Mouse (Mus musculus) layer of hippocampus, postnatal 36 days (tissue): ENCODE measurements at regions not wholly inside any gene's neighbourhood (a gene's known extent, or its start where the extent isn't known, plus 50 kb on each side); places are given as distances from the start of the nearest gene placed in this dataset.
"Not testable (repeated sequence)": the region's sequence is repeated elsewhere in the genome, so short reads cannot be mapped to it uniquely, and the experiment has no call there.

Experiments used
- DNase-seq, 2 experiments: peaks; one replicate each; pipeline ENCODE4 v3.0.0; 2022

DNA sequence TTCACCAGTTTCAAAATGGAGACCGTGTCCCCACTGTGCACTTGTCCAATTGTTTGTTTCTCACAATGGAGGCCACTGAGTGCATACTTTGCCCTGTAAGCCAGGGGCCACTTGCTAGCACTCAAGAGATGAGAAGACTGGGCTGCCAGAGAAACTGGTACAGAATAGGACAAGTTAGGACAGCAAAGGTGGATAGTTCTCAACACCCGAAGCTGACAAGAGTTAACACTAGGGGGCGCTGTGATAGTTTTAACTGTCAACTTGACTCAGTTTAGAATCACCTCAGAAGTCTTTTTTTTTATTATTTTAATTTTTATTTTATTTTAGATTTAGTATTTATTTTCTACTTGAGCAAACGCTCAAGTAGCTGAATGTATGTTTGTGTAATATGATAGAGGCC, 188.2 kb upstream of the Asap2 start:
- not testable (repeated sequence) for DNase-seq

DNA sequence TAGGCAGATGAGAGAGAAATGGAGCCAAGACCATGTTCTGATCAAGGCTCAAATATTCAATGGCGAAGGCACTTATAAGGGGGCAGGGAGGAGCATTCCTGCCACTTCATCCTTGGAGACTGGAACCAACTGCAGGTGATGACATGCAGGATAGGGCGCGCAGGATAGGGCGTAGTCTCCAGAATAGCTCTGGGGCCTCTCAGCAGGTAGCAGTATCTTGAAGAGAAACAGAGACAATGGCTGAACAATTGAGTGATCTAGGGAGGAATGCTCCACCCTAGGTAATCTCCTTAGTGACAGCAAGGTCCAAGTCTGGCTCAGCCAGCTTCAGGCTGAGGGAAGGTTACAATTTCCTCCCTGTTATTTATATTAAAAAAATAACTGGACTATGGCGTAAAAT, 184.8 kb upstream of the Asap2 start:
- DNase-seq = not testable (repeated sequence)

DNA sequence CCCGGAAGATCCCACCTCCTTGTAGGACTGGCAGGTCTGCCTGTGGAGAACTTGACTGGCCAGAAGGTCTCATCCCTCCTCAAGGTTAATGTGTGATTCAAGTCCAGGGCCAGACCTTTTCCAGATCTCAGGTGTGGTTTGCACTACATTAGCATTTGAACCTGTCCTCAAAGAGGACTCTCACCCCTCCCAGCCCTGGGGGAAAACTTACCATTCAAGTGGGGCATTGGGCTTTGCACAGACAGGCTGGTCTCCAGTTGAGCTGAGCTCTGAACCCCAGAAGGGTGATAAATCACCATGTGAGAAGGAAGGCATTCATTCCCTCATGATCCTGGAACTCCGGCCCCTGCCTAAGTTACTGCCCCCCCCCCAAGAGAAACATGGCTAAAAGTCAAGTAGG, 183.6 kb upstream of the Asap2 start:
- no peak for DNase-seq

DNA sequence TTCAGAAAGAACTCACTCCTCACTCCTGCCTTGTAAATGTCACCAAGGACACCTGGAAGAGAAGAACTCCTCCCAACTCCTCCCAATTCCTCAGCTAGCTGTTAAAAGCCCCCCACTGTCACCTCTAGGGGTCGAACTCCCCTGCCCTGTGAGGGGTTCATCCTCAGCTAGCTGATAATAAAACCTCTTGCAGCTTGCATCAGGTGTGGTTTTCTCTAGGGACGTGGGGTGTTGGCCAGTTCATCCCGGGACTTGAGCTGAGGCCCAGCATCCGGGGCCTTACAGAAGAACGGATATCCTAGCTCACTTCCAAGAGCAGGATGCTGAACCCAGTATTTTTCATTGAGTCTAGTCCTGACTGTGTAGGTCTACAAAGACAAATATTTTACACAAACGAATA, 176.4 kb upstream of the Asap2 start:
- DNase-seq = not testable (repeated sequence)

DNA sequence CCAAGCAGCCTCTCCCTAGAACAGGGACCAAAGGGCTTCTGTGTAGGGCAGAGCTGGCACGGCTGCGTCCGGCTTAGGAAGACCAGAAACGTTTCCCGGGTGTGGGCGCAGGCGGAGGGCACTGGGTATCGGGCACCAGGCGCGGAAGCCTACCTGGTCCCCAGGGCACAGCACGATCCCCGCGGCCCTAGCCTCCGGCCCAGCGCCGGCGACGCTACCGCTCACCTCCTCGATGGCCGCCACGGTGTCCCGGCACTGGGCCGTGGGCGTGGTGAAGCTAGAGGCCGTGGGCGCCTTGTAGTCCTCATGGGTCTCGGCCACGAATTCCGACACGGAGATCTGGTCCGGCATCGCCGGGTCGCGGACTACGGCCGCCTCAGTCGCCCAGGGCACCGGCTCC, 175.1 kb upstream of the Asap2 start:
- not testable (repeated sequence) for DNase-seq

DNA sequence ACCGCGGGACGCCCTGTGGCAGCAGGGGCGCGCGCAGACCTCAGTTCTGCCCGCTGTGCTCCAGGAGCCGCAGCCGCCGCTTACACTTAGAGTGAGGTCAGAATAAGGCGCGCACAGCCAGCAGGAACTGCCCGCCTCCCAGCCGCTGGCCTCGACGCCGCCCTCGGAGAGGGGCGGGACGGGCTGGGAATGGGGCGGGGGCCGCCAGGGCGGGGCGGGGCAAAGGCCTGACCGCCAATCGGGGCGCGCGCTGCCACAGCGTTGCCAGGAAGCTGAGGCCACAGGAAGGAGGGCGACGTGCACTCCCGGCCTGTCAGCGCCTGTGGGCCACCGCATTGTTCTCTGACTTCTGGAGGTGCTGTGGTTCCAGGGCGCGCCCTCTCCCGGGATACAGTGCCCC, 174.7 kb upstream of the Asap2 start:
- peak in 1 of 2 experiments; percentile 1 for DNase-seq

DNA sequence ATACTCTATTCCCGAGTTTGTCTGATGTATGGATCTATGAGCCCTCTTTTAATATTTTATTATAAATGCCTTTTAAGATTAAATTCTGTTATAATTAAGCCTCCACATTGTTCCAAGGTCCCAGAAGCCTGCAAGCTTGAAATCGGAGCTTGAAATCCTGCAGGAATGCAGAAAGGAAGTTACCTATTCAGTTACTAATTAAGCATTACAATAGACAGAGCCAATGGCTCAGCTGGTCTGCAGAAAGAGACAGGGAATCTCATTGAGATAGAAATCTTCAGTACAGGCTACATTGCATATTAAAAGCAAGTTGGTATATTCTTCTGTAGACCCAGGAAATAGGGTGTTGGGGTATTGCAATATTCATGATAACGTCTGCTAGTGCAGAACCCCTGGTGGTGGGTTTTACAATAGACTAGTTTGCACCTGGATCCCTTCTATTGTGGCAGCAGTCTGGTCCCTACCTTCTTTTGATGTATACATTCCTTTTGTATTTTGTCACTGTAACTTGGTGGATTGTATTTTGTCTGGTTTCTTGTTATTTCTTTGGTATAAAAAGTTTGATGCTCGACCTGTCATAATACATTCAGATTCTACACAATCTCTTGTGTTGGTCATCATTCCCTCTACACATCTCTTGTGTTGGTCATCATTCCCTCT, 146.5 kb upstream of the Asap2 start:
- not testable (repeated sequence) for DNase-seq

DNA sequence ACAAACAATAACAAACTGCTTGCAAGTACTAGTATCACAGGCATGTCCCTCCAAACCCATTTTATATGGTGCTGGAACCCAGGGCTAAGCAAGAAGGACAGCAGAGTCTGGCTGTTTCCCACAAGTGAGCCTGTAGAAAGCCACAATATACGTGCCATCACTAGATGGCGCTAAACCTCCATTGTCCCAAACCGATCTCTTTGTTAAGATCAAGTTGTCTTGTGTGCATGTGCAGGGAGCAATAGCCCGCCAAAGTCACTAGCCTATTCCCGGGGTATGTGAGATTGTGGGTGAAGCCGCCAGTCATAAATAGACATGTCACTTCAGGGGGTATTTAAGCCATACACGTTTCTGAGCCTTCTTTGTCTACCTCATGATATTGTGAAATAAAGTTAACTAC, 145.4 kb upstream of the Asap2 start:
- DNase-seq = not testable (repeated sequence)

DNA sequence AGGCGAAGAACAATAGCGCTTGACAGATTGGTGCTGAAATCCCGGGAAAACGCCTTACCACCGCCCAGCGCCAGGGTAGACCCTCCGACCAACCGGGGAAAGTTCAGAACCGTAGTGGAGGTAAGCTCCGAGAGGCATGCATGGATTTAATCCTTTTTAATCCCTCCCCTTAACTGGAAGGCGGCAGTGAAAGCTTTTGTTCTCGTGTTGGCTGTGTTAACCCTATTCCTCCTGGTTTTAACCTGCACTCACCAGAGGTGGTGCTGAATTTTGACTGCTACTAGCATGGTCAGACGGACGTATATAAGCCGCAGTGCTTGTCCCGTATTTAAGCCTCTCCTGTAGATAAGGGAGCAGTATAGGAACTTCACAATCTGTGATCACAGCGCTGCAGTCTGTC, 145.0 kb upstream of the Asap2 start:
- no peak for DNase-seq

DNA sequence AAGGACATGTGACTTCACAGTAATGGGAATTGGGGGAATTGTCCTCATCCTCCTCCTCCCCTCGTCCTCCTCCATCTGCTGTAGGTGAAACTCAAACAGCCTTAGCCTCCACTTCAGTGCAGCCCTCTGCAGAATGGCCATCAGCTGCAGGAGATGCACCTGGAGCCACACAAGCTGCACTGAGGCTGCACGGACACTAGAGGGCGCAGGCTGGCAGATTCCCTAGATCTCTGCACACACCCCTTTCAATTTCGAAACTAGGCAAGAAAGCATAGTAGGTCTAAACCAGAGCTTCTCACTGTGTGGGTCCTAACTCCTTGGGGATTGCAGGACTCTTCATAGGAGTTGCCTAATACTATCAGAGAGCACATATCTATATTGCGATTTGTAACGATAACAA, 106.2 kb upstream of the Asap2 start:
- DNase-seq = not testable (repeated sequence)

DNA sequence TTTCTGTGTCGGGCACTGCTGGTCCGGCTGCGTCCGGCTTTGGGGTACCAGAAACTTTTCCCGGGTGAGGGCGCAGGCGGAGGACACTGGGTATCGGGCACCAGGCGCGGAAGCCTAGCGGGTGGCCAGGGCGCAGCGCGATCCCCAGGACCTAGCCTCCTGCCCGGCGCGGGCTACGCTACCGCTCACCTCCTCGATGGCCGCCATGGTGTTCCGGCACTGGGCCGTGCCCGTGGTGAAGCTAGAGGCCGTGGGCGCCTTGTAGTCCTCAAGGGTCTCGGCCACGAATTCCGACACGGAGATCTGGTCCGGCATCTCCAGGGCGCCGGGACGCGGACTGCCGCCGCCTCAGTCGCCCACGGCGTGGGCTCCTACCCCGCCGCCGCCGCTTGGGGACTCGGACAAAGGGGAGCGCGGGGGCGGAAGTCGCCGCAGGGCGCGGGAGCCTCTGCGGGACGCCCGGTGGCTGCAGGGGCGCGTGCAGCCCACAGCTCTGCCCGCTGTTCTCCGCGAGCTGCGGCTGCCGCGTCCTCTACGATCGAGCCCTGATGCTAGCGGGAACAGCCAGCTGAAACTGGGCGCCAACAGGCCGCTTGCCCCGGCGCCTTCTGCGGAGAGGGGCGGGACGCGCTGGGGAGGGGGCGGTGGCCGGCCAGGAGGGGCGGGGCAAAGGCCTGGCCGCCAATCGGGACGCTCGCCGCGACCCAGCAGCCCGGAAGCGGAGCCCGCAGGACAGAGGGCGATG, 69.4 kb upstream of the Asap2 start:
- peak; percentile 41 to 43 for DNase-seq

DNA sequence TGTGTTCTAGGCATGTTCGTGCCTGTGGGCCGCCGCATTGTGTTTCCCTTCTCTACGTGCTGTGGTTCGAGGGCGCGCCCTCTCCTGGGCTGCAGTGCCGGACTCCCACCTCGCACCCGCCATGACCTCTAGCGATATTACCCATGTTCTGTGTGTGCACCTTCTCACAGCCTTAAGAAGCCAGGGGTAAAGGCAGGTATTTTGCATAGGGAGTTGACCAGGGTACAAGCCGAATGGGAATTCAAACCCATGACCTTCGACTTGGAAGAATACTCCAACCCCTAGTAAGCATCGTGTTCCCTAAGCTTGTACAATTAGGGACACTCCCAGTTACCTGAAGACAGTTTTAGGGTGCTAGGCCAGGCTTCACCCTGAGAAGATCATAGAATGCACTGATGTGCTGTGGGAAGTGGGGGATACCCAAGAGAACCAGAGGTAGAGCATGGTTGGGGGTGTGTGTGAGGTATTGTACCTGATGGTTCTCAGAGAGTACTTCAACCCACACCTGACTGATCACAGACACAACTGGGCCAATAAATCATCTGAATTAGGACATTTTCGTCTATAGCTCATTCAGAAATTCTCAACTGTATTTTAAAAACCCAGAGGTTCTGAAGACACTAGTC, 68.7 kb upstream of the Asap2 start:
- DNase-seq = not testable (repeated sequence)

DNA sequence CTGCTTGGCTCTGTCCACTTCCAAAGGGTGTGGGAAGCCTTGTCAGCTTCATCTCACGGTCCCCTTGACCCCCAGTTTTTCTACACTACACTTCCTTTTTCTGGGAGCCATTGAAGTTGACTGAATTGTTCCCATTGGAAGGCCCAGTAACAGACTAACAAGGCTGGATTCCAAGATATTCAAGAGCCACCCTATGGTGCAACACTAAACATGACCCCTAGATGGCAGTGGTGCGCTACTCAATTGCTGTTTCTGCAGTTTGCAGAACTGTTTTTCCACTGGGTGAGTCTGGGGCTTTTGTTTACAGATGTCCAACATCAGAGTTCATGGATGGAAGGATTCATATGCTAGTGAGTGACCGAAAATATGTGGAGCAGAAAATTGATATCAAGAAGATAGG, 61.3 kb upstream of the Asap2 start:
- DNase-seq = peak; percentile 32 to 55
